Mouse (Mus musculus) adrenal gland, adult 2 months (tissue): Measurements from ENCODE around the gene Dvl1. TPM values are rescaled to one million over a fixed set of nuclear protein-coding genes. Genes with fewer than 3 reads are reported as not detected.

Source experiments
- DNase-seq: peaks from one replicate; pipeline ENCODE4 v3.0.0; 2021
- polyA plus RNA-seq: library from polyadenylated mRNA; depleted of rRNA; stranded (reverse); fragments of >200 nt; gene quantifications from 2 replicates; pipeline ENCODE4 v1.2.3, GENCODE M21; 2012; rRNA removed
- total RNA-seq, 2 experiments: library from RNA; stranded (reverse); gene quantifications; 2 replicates each; pipeline ENCODE4 v1.2.3; 2021

Gene Dvl1
- total and polyA plus RNA-seq, 3 experiments: 58.1 to 202 (median 66.7) TPM

DNA sequence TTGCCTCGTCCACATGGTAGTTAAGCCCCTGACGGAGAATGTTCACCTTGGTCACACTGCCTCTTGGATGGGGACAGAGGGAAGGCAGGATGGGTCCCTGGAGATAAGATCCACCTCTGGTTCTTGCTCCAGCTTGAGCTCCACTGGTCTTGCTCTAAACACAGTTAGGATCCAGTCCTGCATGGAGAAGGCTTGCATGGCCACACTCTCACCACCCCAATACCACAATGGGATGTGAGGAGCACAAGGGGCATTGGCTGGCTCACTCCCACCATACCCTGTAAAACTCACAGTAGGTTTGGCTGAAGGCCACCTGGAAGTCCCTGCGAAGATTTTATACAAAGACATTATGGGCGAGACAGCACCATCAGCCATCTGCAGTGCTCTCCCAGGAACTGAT lies 61.5 kb downstream of the Dvl1 start:
- no peak for DNase-seq

Other genes with a start within 250 kb of the Dvl1 start
- gene Slc35e2, start 246.0 kb upstream of the Dvl1 start, total RNA-seq: 10 to 100 TPM; 33.6 to 35.9 TPM
- gene Slc35e2, start 246.0 kb upstream of the Dvl1 start, polyA plus RNA-seq: 17.5 and 29.6 TPM in 2 replicates
- 10 to 100 TPM; 41.6 to 46.7 TPM for gene Cdk11b, start 222.5 kb upstream of the Dvl1 start, total RNA-seq
- 11.9 and 18.9 TPM in 2 replicates for gene Cdk11b, start 222.5 kb upstream of the Dvl1 start, polyA plus RNA-seq
- not detected for gene Gm10563, start 202.0 kb upstream of the Dvl1 start, total RNA-seq
- gene Gm10563, start 202.0 kb upstream of the Dvl1 start, polyA plus RNA-seq: not detected in 2 replicates
- 1 to 10 TPM; 5.2 to 7.6 TPM for gene Mmp23, start 194.0 kb upstream of the Dvl1 start, total RNA-seq
- gene Mmp23, start 194.0 kb upstream of the Dvl1 start, polyA plus RNA-seq: 23.2 and 23.9 TPM in 2 replicates
- 10 to 100 TPM; 40.8 to 50.9 TPM for gene Mib2, start 178.2 kb upstream of the Dvl1 start, total RNA-seq
- gene Mib2, start 178.2 kb upstream of the Dvl1 start, polyA plus RNA-seq: 110 and 117 TPM in 2 replicates
- gene Fndc10, start 153.1 kb upstream of the Dvl1 start, total RNA-seq: 10 to 100 TPM; 42.6 to 65.1 TPM
- gene Fndc10, start 153.1 kb upstream of the Dvl1 start, polyA plus RNA-seq: 247 and 266 TPM in 2 replicates
- 100 to 1,000 TPM; 104 to 143 TPM for gene Ssu72, start 142.6 kb upstream of the Dvl1 start, total RNA-seq
- 178 and 190 TPM in 2 replicates for gene Ssu72, start 142.6 kb upstream of the Dvl1 start, polyA plus RNA-seq
- gene Tmem240, start 112.6 kb upstream of the Dvl1 start, total RNA-seq: under 1 TPM; 0.55 to 0.73 TPM
- gene Tmem240, start 112.6 kb upstream of the Dvl1 start, polyA plus RNA-seq: 2.0 and 3.1 TPM in 2 replicates
- 10 to 100 TPM; 71.4 to 90.7 TPM for gene Atad3a, start 86.3 kb upstream of the Dvl1 start, total RNA-seq
- gene Atad3a, start 86.3 kb upstream of the Dvl1 start, polyA plus RNA-seq: 226 and 242 TPM in 2 replicates
- 1 to 10 TPM; 2.5 to 4.8 TPM for gene Vwa1, start 72.7 kb upstream of the Dvl1 start, total RNA-seq
- gene Vwa1, start 72.7 kb upstream of the Dvl1 start, polyA plus RNA-seq: 9.4 and 12.0 TPM in 2 replicates
- gene Tmem88b, start 61.5 kb upstream of the Dvl1 start, total RNA-seq: under 1 TPM; 0.52 to 0.62 TPM
- 0.81 and 0.97 TPM in 2 replicates for gene Tmem88b, start 61.5 kb upstream of the Dvl1 start, polyA plus RNA-seq
- gene Ankrd65, start 57.0 kb upstream of the Dvl1 start, total RNA-seq: not detected
- gene Ankrd65, start 57.0 kb upstream of the Dvl1 start, polyA plus RNA-seq: 0.11 and 0.16 TPM in 2 replicates
- 100 to 1,000 TPM; 122 to 141 TPM for gene Mrpl20, start 44.5 kb upstream of the Dvl1 start, total RNA-seq
- 42.1 and 65.2 TPM in 2 replicates for gene Mrpl20, start 44.5 kb upstream of the Dvl1 start, polyA plus RNA-seq
- gene Ccnl2, start 34.9 kb upstream of the Dvl1 start, total RNA-seq: 100 to 1,000 TPM in 1 of 2 experiments, 10 to 100 TPM in 1; 70.2 to 118 TPM
- gene Ccnl2, start 34.9 kb upstream of the Dvl1 start, polyA plus RNA-seq: 56.0 and 58.2 TPM in 2 replicates
- 100 to 1,000 TPM; 155 to 164 TPM for gene Aurkaip1, start 16.1 kb upstream of the Dvl1 start, total RNA-seq
- gene Aurkaip1, start 16.1 kb upstream of the Dvl1 start, polyA plus RNA-seq: 276 and 293 TPM in 2 replicates
- gene Mxra8, start 7.7 kb upstream of the Dvl1 start, total RNA-seq: 10 to 100 TPM; 36.9 to 55.5 TPM
- 164 and 185 TPM in 2 replicates for gene Mxra8, start 7.7 kb upstream of the Dvl1 start, polyA plus RNA-seq
- under 1 TPM; 0.32 to 0.35 TPM for gene Tas1r3, start 16.0 kb downstream of the Dvl1 start, total RNA-seq
- gene Tas1r3, start 16.0 kb downstream of the Dvl1 start, polyA plus RNA-seq: 0.56 and 0.62 TPM in 2 replicates
- gene Cptp, start 22.0 kb downstream of the Dvl1 start, total RNA-seq: 10 to 100 TPM; 18.7 to 21.1 TPM
- 29.4 and 37.1 TPM in 2 replicates for gene Cptp, start 22.0 kb downstream of the Dvl1 start, polyA plus RNA-seq
- gene Ints11, start 22.1 kb downstream of the Dvl1 start, total RNA-seq: 10 to 100 TPM; 27.5 to 32.0 TPM
- 24.5 and 30.8 TPM in 2 replicates for gene Ints11, start 22.1 kb downstream of the Dvl1 start, polyA plus RNA-seq
- 10 to 100 TPM; 21.8 to 28.4 TPM for gene Pusl1, start 44.4 kb downstream of the Dvl1 start, total RNA-seq
- 118 and 119 TPM in 2 replicates for gene Pusl1, start 44.4 kb downstream of the Dvl1 start, polyA plus RNA-seq
- 10 to 100 TPM; 14.4 to 20.9 TPM for gene Acap3, start 44.4 kb downstream of the Dvl1 start, total RNA-seq
- gene Acap3, start 44.4 kb downstream of the Dvl1 start, polyA plus RNA-seq: 29.0 and 29.3 TPM in 2 replicates
- 10 to 100 TPM; 64.1 to 94.4 TPM for gene Ube2j2, start 96.4 kb downstream of the Dvl1 start, total RNA-seq
- gene Ube2j2, start 96.4 kb downstream of the Dvl1 start, polyA plus RNA-seq: 93.2 and 95.5 TPM in 2 replicates
- 10 to 100 TPM; 66.8 to 70.1 TPM for gene C1qtnf12, start 114.9 kb downstream of the Dvl1 start, total RNA-seq
- gene C1qtnf12, start 114.9 kb downstream of the Dvl1 start, polyA plus RNA-seq: 100 and 128 TPM in 2 replicates
- gene B3galt6, start 145.2 kb downstream of the Dvl1 start, total RNA-seq: 1 to 10 TPM; 5.1 to 8.5 TPM
- 14.7 and 18.3 TPM in 2 replicates for gene B3galt6, start 145.2 kb downstream of the Dvl1 start, polyA plus RNA-seq
- gene Sdf4, start 145.5 kb downstream of the Dvl1 start, total RNA-seq: 100 to 1,000 TPM; 260 to 282 TPM
- gene Sdf4, start 145.5 kb downstream of the Dvl1 start, polyA plus RNA-seq: 47.5 and 50.7 TPM in 2 replicates
- 1 to 10 TPM in 1 of 2 experiments, under 1 TPM in 1; 0.61 to 1.2 TPM for gene Tnfrsf4, start 166.4 kb downstream of the Dvl1 start, total RNA-seq
- gene Tnfrsf4, start 166.4 kb downstream of the Dvl1 start, polyA plus RNA-seq: 4.4 and 5.0 TPM in 2 replicates
- gene Tnfrsf18, start 178.8 kb downstream of the Dvl1 start, total RNA-seq: under 1 TPM in 1 of 2 experiments, not detected in 1; 0.38 TPM
- 0.30 and 0.61 TPM in 2 replicates for gene Tnfrsf18, start 178.8 kb downstream of the Dvl1 start, polyA plus RNA-seq
- gene Ttll10, start 212.0 kb downstream of the Dvl1 start, total RNA-seq: under 1 TPM in 1 of 2 experiments, not detected in 1; 0.21 TPM
- 0.13 and 0.19 TPM in 2 replicates for gene Ttll10, start 212.0 kb downstream of the Dvl1 start, polyA plus RNA-seq